Mouse (Mus musculus) hindbrain, embryonic 12.5 days (tissue): Measurements from ENCODE around the gene Fam126a. TPM values are rescaled to one million over a fixed set of nuclear protein-coding genes. Genes with fewer than 3 reads are reported as not detected.

Source experiments
- ATAC-seq: fragments of 200-750 bp; cut with Nextera tagmentation; 2 replicates; pipeline ENCODE4 v1.8.0; 2017; ENCODE audit warnings: moderate TSS enrichment; ENCODE audit not compliant: low FRiP score
- H3K27ac ChIP-seq: fragments of 300-500 bp; sonication (generic); 2 replicates; pipeline ENCODE4 v1.5.1; 2016; ENCODE audit warnings: mild to moderate bottlenecking
- H3K27me3 ChIP-seq: fragments of 300-500 bp; sonication (generic); 2 replicates; pipeline ENCODE4 v1.6.1; 2016; ENCODE audit warnings: mild to moderate bottlenecking
- H3K36me3 ChIP-seq: fragments of 300-500 bp; sonication (generic); 2 replicates; pipeline ENCODE4 v1.6.1; 2016; ENCODE audit warnings: mild to moderate bottlenecking
- H3K4me1 ChIP-seq: fragments of 300-500 bp; sonication (generic); 2 replicates; pipeline ENCODE4 v1.6.1; 2016
- H3K4me2 ChIP-seq: fragments of 300-500 bp; sonication (generic); replicated peaks from 2 replicates; pipeline ENCODE4 v1.6.1; 2016; ENCODE audit warnings: mild to moderate bottlenecking
- H3K4me3 ChIP-seq: fragments of 300-500 bp; sonication (generic); 2 replicates; pipeline ENCODE4 v1.5.1; 2016; ENCODE audit warnings: mild to moderate bottlenecking
- H3K9ac ChIP-seq: fragments of 300-500 bp; sonication (generic); 2 replicates; pipeline ENCODE4 v1.6.1; 2016; ENCODE audit warnings: mild to moderate bottlenecking, moderate library complexity
- H3K9me3 ChIP-seq: fragments of 300-500 bp; sonication (generic); replicated peaks from 2 replicates; pipeline ENCODE4 v1.6.1; 2016; ENCODE audit warnings: mild to moderate bottlenecking
- WGBS: fragments of 180-500 bp; shearing (Covaris S2); methylation state at CpG from one replicate; pipeline ENCODE4 v1.1.7; 2016; 5-methylcytosine and 5-hydroxymethylcytosine counted together
- polyA plus RNA-seq: library from polyadenylated mRNA; unstranded; fragments of >200 nt; fragmentation: Nextera tagmentation; extraction: Ambion mirVana; gene quantifications from 2 replicates; pipeline ENCODE4 v1.2.1, GENCODE M21; 2016

Fam126a gene
- polyA plus RNA-seq, result 49.5 and 50.0 TPM in 2 replicates

- H3K27me3 ChIP-seq, result no peaks in the 10 kb centered on the region
- under 1% methylated on average over 16 of the region's 16 CpGs for WGBS
- ATAC-seq, result peak; percentile 100
- peak within 1 kb of the TSS; percentile 86 for H3K27ac ChIP-seq
- H3K9me3 ChIP-seq, result no peaks in the 10 kb centered on the region
- peak within 1 kb of the TSS; percentile 79 for H3K4me3 ChIP-seq
- no peaks in the 10 kb centered on the region for H3K36me3 ChIP-seq
- peak within 1 kb of the TSS; percentile 70 for H3K4me2 ChIP-seq
- peak within 1 kb of the TSS; percentile 77 for H3K9ac ChIP-seq
- H3K4me1 ChIP-seq, result peaks cover 15% of the 10 kb centered on the region
Observed at GRCm38 (mm10) chr5:24030579-24030969, at the start of gene Fam126a. Gene Fam126a, minus strand, starts transcription at chr5:24030690.

DNA sequence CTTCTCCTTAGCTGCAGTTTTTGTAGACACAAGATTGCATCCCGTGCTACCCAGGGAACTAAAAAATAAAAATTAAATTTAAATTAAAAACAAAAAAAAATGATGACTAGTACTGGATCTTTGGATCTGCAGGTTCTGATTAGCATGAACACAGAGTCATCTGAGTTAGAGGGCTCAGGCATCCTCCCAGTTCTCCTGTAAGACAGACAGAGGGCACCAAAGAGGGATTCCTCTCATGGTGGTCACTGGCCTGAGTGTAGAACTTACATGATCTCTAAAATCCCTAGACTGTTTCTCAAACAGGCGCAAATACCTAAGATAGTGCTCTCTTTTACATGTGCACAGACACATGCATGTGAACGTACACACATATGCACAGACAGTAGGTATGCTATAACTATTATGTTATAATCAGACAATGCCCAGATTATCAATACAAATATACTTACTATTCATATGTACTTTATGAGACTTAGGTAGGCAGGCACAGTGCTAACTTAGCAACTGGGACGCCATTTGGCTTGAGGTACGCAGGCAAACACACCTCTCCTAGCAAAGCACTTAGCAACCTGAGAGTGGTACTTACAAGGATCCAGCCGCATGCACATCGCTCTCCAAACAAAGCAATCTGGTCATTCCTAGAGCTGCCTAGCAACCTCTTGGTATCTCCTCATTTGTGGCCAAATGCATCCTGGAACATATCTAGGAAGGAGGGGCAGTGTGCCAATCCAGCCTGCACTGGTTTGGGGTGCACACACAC is 48.1 kb upstream of the Fam126a start:
- Histone ChIP-seq H3K4me3 (no peak overlapping the region), H3K36me3 (no peaks in the 10 kb centered on the region), H3K4me2 (no peak overlapping the region), H3K9me3 (no peaks in the 10 kb centered on the region), H3K27me3 (0 out of 2 replicates have a peak, but pooled peaks cover 4% of the 10 kb centered on the region), H3K9ac (no peak overlapping the region), H3K27ac (no peak overlapping the region), H3K4me1 (peaks cover 3% of the 10 kb centered on the region)
- WGBS, result 81% methylated on average over 7 of the region's 7 CpGs
- no peak for ATAC-seq

GRCm38 (mm10) chr5:24077739-24078306 is 47.3 kb upstream of the Fam126a start:
- WGBS, result 22% methylated on average over 7 of the region's 7 CpGs
- H3K9ac ChIP-seq, result no peak overlapping the region
- H3K4me2 ChIP-seq, result peak overlapping the region; percentile 39
- H3K9me3 ChIP-seq, result no peaks in the 10 kb centered on the region
- H3K4me3 ChIP-seq, result no peak overlapping the region
- no peak overlapping the region for H3K27ac ChIP-seq
- peaks cover 3% of the 10 kb centered on the region for H3K4me1 ChIP-seq
- H3K36me3 ChIP-seq, result no peaks in the 10 kb centered on the region
- 0 out of 2 replicates have a peak, but pooled peaks cover 4% of the 10 kb centered on the region for H3K27me3 ChIP-seq
- ATAC-seq, result 0 out of 2 replicates have a peak, but pooled peaks have one; percentile 29

- peaks cover 3% of the 10 kb centered on the region for H3K4me1 ChIP-seq
- 0 out of 2 replicates have a peak, but pooled peaks cover 4% of the 10 kb centered on the region for H3K27me3 ChIP-seq
- no peaks in the 10 kb centered on the region for H3K36me3 ChIP-seq
- H3K4me2 ChIP-seq, result peak overlapping the region; percentile 39
- peak overlapping the region; percentile 64 for H3K27ac ChIP-seq
- no peaks in the 10 kb centered on the region for H3K9me3 ChIP-seq
- ATAC-seq, result peak; percentile 85
- H3K4me3 ChIP-seq, result peak overlapping the region; percentile 13; the same call in 1 of the 2 replicates
- H3K9ac ChIP-seq, result 0 out of 2 replicates have a peak overlapping the region, but pooled peaks have one; percentile 20
- WGBS, result 2% methylated on average over 14 of the region's 15 CpGs
Observed at GRCm38 (mm10) chr5:24076986-24077718, 46.7 kb upstream of the Fam126a start.

DNA sequence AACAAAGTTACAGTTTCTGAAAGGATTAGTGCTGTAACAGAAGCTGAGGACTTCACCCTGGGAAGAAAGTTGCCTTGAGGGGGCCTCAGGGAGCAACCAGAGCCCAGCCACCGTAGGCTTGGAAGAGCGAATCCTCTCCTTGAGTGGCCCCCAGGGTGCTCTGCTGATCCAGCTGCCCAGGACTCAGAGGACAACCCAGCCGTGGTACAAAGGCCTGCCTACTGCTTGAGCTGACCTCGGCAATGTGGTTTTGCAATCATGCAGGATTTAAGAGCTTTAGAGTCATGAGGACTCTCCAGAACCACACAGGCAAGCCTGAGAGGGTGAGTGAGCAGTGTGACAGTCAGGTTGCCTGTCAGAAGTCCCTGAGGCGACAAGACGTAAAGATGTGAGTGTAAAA is 41.5 kb upstream of the Fam126a start:
- no peaks in the 10 kb centered on the region for H3K27me3 ChIP-seq
- no peak overlapping the region for H3K27ac ChIP-seq
- peaks cover 3% of the 10 kb centered on the region; the same call in 1 of the 2 replicates for H3K4me1 ChIP-seq
- no peak for ATAC-seq
- 70% methylated on average over 6 of the region's 6 CpGs for WGBS
- H3K36me3 ChIP-seq, result no peaks in the 10 kb centered on the region
- no peak overlapping the region for H3K9ac ChIP-seq
- H3K4me2 ChIP-seq, result no peak overlapping the region
- no peak overlapping the region for H3K4me3 ChIP-seq
- no peaks in the 10 kb centered on the region for H3K9me3 ChIP-seq

DNA sequence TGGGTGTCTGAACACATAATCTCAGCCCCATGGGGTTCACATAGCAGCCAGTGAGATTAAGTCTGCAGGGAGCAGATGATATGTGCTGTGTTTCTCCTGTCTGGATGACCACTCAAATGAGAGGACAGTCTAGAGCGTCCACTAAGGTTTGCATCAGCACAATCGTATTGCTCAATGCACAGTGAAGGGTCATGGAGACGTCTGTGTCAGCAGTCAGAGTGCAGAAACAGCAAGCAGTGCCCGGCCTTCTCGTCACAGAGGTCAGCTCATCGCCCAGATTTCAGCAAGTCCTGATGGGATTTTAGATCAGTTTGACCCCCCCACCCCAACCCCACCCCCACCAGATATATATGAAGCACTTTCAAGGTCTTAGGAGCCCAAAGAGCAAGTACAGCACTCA is 38.5 kb upstream of the Fam126a start:
- Histone ChIP-seq H3K9ac (no peak overlapping the region), H3K36me3 (no peaks in the 10 kb centered on the region), H3K4me2 (no peak overlapping the region), H3K27me3 (no peaks in the 10 kb centered on the region), H3K27ac (no peak overlapping the region), H3K4me3 (no peak overlapping the region), H3K4me1 (no peaks in the 10 kb centered on the region), H3K9me3 (no peaks in the 10 kb centered on the region)
- no peak for ATAC-seq
- WGBS, result 80% methylated on average over 6 of the region's 6 CpGs

DNA sequence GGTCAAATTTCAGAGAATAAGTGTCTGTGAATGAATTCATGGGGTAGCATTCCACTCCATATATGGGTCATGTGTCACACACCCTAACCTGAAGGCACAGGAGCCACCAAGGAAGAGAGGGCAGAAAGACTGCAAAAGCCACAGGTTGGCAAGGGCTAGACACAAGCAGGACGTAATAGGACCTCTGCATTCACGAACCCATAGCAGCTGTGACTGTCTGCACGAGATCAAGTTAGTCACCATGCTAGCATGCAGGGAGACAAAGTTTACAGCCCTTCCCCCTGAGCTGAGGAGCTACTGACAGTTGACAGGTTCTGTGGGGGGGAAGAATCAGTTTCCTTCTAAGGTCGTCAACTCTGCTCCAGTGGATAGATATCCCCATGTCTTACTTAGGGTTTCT is 33.1 kb upstream of the Fam126a start:
- 78% methylated on average over 4 of the region's 4 CpGs for WGBS
- no peak overlapping the region for H3K4me2 ChIP-seq
- no peak overlapping the region for H3K27ac ChIP-seq
- no peak overlapping the region for H3K4me3 ChIP-seq
- H3K36me3 ChIP-seq, result no peaks in the 10 kb centered on the region
- no peaks in the 10 kb centered on the region for H3K27me3 ChIP-seq
- no peak for ATAC-seq
- no peaks in the 10 kb centered on the region for H3K9me3 ChIP-seq
- H3K4me1 ChIP-seq, result no peaks in the 10 kb centered on the region
- no peak overlapping the region for H3K9ac ChIP-seq

GRCm38 (mm10) chr5:24063034-24063433 is 32.5 kb upstream of the Fam126a start:
- Histone ChIP-seq H3K27me3 (no peaks in the 10 kb centered on the region), H3K4me2 (no peak overlapping the region), H3K9ac (no peak overlapping the region), H3K9me3 (no peaks in the 10 kb centered on the region), H3K4me3 (no peak overlapping the region), H3K27ac (no peak overlapping the region), H3K36me3 (no peaks in the 10 kb centered on the region), H3K4me1 (no peaks in the 10 kb centered on the region)
- WGBS, result 82% methylated on average over 6 of the region's 6 CpGs
- ATAC-seq, result no peak

GRCm38 (mm10) chr5:24060949-24061348 is 30.5 kb upstream of the Fam126a start:
- Histone ChIP-seq H3K27me3 (no peaks in the 10 kb centered on the region), H3K27ac (no peak overlapping the region), H3K9me3 (no peaks in the 10 kb centered on the region), H3K9ac (no peak overlapping the region), H3K4me2 (no peak overlapping the region), H3K4me1 (no peaks in the 10 kb centered on the region), H3K36me3 (no peaks in the 10 kb centered on the region), H3K4me3 (no peak overlapping the region)
- no peak for ATAC-seq
- 63% methylated on average over 3 of the region's 3 CpGs for WGBS

DNA sequence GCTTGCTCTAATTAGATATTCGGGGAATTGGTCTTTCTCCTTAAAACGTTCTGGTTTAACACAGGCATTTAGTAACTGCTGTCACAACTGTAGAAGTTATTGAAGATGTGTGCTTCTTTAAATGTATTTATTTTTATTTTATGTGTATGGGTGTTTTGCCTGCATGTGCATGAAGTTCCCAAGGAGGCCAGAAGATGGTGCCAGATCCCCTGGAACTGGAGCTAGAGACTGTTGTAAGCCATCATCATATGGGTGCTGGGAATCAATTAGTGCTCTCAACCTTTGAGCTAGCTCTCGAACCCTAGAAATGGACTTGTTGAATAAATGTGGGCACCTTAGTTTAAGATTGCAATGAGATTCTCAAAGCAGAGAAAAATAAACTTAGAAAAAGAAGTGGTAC is 27.1 kb upstream of the Fam126a start:
- no peak overlapping the region for H3K4me3 ChIP-seq
- 0 out of 2 replicates have a peak, but pooled peaks cover 6% of the 10 kb centered on the region for H3K9me3 ChIP-seq
- H3K27me3 ChIP-seq, result no peaks in the 10 kb centered on the region
- WGBS, result 77% methylated on average over 3 of the region's 3 CpGs
- no peak overlapping the region for H3K27ac ChIP-seq
- H3K9ac ChIP-seq, result no peak overlapping the region
- H3K4me1 ChIP-seq, result peaks cover 2% of the 10 kb centered on the region; the same call in 1 of the 2 replicates
- no peak for ATAC-seq
- H3K4me2 ChIP-seq, result no peak overlapping the region
- H3K36me3 ChIP-seq, result no peaks in the 10 kb centered on the region

DNA sequence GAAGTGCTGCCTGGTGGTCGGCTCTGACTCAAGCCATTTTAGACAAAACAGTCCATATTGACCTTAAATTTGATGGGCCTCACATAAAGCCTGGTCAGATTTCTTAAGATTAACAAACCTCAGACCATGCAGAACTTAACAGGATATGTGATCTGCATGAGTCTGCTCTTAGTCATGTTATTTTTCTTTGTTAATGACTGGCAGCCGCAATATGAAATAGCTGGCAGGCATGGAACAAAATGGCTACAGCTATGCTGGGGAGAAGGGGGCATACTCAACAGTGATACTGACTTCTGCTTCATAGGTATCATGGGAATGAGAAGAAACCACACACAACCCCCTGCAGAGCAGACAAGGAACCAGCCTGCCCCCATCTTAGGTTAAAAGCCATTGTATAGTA is 26.4 kb upstream of the Fam126a start:
- Histone ChIP-seq H3K4me2 (no peak overlapping the region), H3K9ac (no peak overlapping the region), H3K4me1 (peaks cover 2% of the 10 kb centered on the region; the same call in 1 of the 2 replicates), H3K27me3 (no peaks in the 10 kb centered on the region), H3K4me3 (no peak overlapping the region), H3K27ac (no peak overlapping the region), H3K36me3 (no peaks in the 10 kb centered on the region), H3K9me3 (0 out of 2 replicates have a peak, but pooled peaks cover 6% of the 10 kb centered on the region)
- 91% methylated on average over 2 of the region's 2 CpGs for WGBS
- ATAC-seq, result no peak

DNA sequence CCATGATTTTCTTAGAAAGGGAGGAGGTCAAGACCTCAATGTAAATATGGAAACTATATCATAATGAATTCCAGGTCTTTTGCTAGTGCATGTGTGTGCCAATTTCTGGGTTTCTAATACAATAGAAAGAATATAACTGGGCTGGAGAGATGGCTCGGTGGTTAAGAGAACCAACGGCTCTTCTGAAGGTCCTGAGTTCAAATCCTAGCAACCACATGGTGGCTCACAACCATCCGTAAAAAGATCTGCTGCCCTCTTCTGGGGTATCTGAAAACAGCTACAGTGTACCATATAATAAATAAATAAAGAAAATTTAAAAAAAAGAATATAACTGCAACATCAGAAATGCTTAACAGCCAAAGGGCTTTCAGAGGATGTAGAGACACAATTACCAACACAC is 23.9 kb upstream of the Fam126a start:
- Histone ChIP-seq H3K4me3 (no peak overlapping the region), H3K27ac (no peak overlapping the region), H3K4me1 (peaks cover 2% of the 10 kb centered on the region; the same call in 1 of the 2 replicates), H3K36me3 (no peaks in the 10 kb centered on the region), H3K27me3 (no peaks in the 10 kb centered on the region; the same call in 1 of the 2 replicates), H3K4me2 (no peak overlapping the region), H3K9me3 (0 out of 2 replicates have a peak, but pooled peaks cover 6% of the 10 kb centered on the region), H3K9ac (no peak overlapping the region)
- no peak for ATAC-seq
- WGBS, result 86% methylated on average over 3 of the region's 3 CpGs
